Mouse (Mus musculus) CD4-positive naive resting alpha-beta T cell, adult 76 days (primary cell): ENCODE measurements around the gene Chmp2a. TPM values are rescaled to one million over a fixed set of nuclear protein-coding genes. Genes with fewer than 3 reads are reported as not detected.

Experiments used
- total RNA-seq: library from RNA; stranded (reverse); gene quantifications from one replicate; pipeline ENCODE4 v1.2.4, GENCODE M21; 2023

Gene Chmp2a
- 90.7 TPM for total RNA-seq

GRCm38 (mm10) chr7:13034148-13034977 is at the start of gene Chmp2a:
Chmp2a (minus strand) TSS chr7:13034807.

GRCm38 (mm10) chr7:13054287-13055010 is 19.8 kb upstream of the Chmp2a start, which contains the start of gene Mzf1:
Mzf1 (minus strand) TSS chr7:13054764.

GRCm38 (mm10) chr7:13037901-13038555 is 3.4 kb upstream of the Chmp2a start, which contains the start of gene Ube2m:
Ube2m (minus strand) TSS chr7:13038275.

GRCm38 (mm10) chr7:13010005-13010908 is 24.4 kb downstream of the Chmp2a start, which contains the start of gene Zbtb45:
Zbtb45 (minus strand) TSS chr7:13010034.

GRCm38 (mm10) chr7:12998851-12999250 is 35.8 kb downstream of the Chmp2a start, which contains the start of gene Trim28:
Trim28 (plus strand) TSS chr7:12999114.

GRCm38 (mm10) chr7:12998053-12998452 is 36.6 kb downstream of the Chmp2a start, which contains the start of gene Slc27a5:
Slc27a5 (minus strand) TSS chr7:12998192.

Other genes with a start within 250 kb of the Chmp2a start
- gene Zscan18, start 231.2 kb downstream of the Chmp2a start, total RNA-seq: 16.5 TPM
- gene Zfp329, start 215.9 kb downstream of the Chmp2a start, total RNA-seq: 9.0 TPM
- 112 TPM for gene Zfp110, start 200.0 kb downstream of the Chmp2a start, total RNA-seq
- gene Zfp128, start 153.6 kb downstream of the Chmp2a start, total RNA-seq: 0.82 TPM
- gene Zscan22, start 137.0 kb downstream of the Chmp2a start, total RNA-seq: 8.8 TPM
- 2,676 TPM for gene Rps5, start 112.5 kb downstream of the Chmp2a start, total RNA-seq
- 1.3 TPM for gene Rnf225, start 107.4 kb downstream of the Chmp2a start, total RNA-seq
- 1.5 TPM for gene Zfp324, start 69.0 kb downstream of the Chmp2a start, total RNA-seq
- gene Zfp446, start 57.0 kb downstream of the Chmp2a start, total RNA-seq: 7.4 TPM
- 0.35 TPM for gene Slc27a5, start 36.6 kb downstream of the Chmp2a start, total RNA-seq
- 362 TPM for gene Trim28, start 35.7 kb downstream of the Chmp2a start, total RNA-seq
- 11.5 TPM for gene Zbtb45, start 24.8 kb downstream of the Chmp2a start, total RNA-seq
- 77.5 TPM for gene Ube2m, start 3.5 kb upstream of the Chmp2a start, total RNA-seq
- gene Mzf1, start 20.0 kb upstream of the Chmp2a start, total RNA-seq: 0.64 TPM
- not detected for gene Vmn1r85, start 60.4 kb upstream of the Chmp2a start, total RNA-seq
- gene Vmn1r86, start 85.1 kb upstream of the Chmp2a start, total RNA-seq: not detected
- not detected for gene Vmn1r87, start 105.3 kb upstream of the Chmp2a start, total RNA-seq
- 0.09 TPM for gene Vmn1r88, start 124.8 kb upstream of the Chmp2a start, total RNA-seq
- gene Vmn1r89, start 178.2 kb upstream of the Chmp2a start, total RNA-seq: not detected
- gene Lig1, start 242.5 kb upstream of the Chmp2a start, total RNA-seq: 19.4 TPM
- gene Zswim9, start 243.9 kb upstream of the Chmp2a start, total RNA-seq: 6.4 TPM